Mouse (Mus musculus): Measurements from ENCODE around the gene Tmem82. TPM values are rescaled to one million over a fixed set of nuclear protein-coding genes. Genes with fewer than 3 reads are reported as not detected.

The Tmem82 gene
- polyA plus RNA-seq, 1 experiment from 2014 or later: not detected

- H3K4me1 ChIP-seq (replicated peaks; ENCODE audit: control insufficient read depth, insufficient read depth, low read length): no peaks in the 10 kb centered on the region
- no peak overlapping the region for H3K4me2 ChIP-seq (replicated peaks)
- WGBS: 98% methylated on average over 11 of the region's 11 CpGs
- no peak overlapping the region for H3K27ac ChIP-seq
- no peak overlapping the region for H3K4me3 ChIP-seq (replicated peaks; ENCODE audit: low read length)
- ATAC-seq (ENCODE audit: low FRiP score): no peak
- no peak overlapping the region for H3K9ac ChIP-seq
- H3K27me3 ChIP-seq (ENCODE audit: control insufficient read depth, insufficient read depth, low read length): no peaks in the 10 kb centered on the region
- H3K9me3 ChIP-seq (ENCODE audit: control insufficient read depth, low read length): no peaks in the 10 kb centered on the region
- DNase-seq (ENCODE audit: low spot score): no peak
- H3K36me3 ChIP-seq (replicated peaks; ENCODE audit: control insufficient read depth, insufficient read depth): peaks cover 93% of the 10 kb centered on the region
These were observed 11.6 kb upstream of the Tmem82 start for GRCm38 (mm10) chr4:141630021-141630420.

DNA sequence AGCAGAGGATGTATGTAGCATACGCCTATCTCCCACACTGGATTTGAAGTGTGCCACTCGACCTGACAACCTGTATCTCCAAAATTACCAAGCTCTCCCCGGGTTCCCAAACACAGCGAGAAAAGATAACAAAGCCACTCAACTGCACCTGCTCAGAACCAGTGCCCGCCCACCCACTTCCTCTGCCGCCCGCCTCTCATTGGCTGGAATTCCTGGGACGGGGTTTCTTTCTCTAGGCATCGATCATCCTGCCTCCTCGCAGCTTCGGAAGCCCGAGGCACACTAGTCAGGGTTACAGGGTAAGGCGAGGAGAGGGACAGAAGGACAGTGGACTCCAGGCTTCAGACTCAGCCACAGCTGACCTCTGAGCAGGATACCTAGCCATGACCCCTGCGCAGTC is 10.2 kb upstream of the Tmem82 start:
- no peak overlapping the region for H3K27ac ChIP-seq
- H3K4me2 ChIP-seq (replicated peaks): no peak overlapping the region
- no peaks in the 10 kb centered on the region for H3K27me3 ChIP-seq (ENCODE audit: control insufficient read depth, insufficient read depth, low read length)
- no peak for ATAC-seq (ENCODE audit: low FRiP score)
- no peak overlapping the region for H3K4me3 ChIP-seq (replicated peaks; ENCODE audit: low read length)
- WGBS: 82% methylated on average over 14 of the region's 14 CpGs
- H3K9ac ChIP-seq: no peak overlapping the region
- peaks cover 85% of the 10 kb centered on the region for H3K36me3 ChIP-seq (replicated peaks; ENCODE audit: control insufficient read depth, insufficient read depth)
- no peak for DNase-seq (ENCODE audit: low spot score)
- H3K4me1 ChIP-seq (replicated peaks; ENCODE audit: control insufficient read depth, insufficient read depth, low read length): no peaks in the 10 kb centered on the region
- H3K9me3 ChIP-seq (ENCODE audit: control insufficient read depth, low read length): no peaks in the 10 kb centered on the region

DNA sequence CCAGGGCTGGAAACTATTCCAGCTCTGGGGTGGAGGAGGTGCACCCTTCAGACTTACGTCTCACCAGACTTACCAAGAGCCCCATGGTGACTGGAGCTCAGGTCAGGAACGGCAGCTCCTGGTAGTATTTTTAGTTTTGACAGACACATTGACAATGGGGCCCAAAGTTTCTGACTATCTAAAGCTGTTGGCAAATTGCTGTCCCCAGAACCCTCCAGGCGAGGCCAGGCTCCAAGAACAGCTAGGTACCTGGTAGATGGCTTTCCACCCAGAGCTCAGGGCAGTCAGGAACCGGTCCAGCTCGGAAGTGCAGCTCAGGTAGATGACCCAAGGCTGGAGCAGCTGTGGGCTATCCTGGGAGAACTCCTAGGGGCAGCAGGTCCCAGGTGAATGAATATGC is 9.1 kb upstream of the Tmem82 start:
- H3K27ac ChIP-seq: no peak overlapping the region
- ATAC-seq (ENCODE audit: low FRiP score) (no peak), DNase-seq (ENCODE audit: low spot score) (no peak)
- WGBS: 91% methylated on average over 5 of the region's 5 CpGs
- H3K9ac ChIP-seq: no peak overlapping the region
- H3K4me1 ChIP-seq (replicated peaks; ENCODE audit: control insufficient read depth, insufficient read depth, low read length): no peaks in the 10 kb centered on the region
- H3K27me3 ChIP-seq (ENCODE audit: control insufficient read depth, insufficient read depth, low read length): no peaks in the 10 kb centered on the region
- no peak overlapping the region for H3K4me2 ChIP-seq (replicated peaks)
- H3K36me3 ChIP-seq (replicated peaks; ENCODE audit: control insufficient read depth, insufficient read depth): peaks cover 77% of the 10 kb centered on the region
- H3K4me3 ChIP-seq (replicated peaks; ENCODE audit: low read length): no peak overlapping the region
- no peaks in the 10 kb centered on the region for H3K9me3 ChIP-seq (ENCODE audit: control insufficient read depth, low read length)

- ATAC-seq (ENCODE audit: low FRiP score) (no peak), DNase-seq (ENCODE audit: low spot score) (no peak)
- H3K9ac ChIP-seq: no peak overlapping the region
- H3K27ac ChIP-seq: no peak overlapping the region
- no peaks in the 10 kb centered on the region for H3K9me3 ChIP-seq (ENCODE audit: control insufficient read depth, low read length)
- 91% methylated on average over 16 of the region's 16 CpGs for WGBS
- no peak overlapping the region for H3K4me2 ChIP-seq (replicated peaks)
- H3K4me3 ChIP-seq (replicated peaks; ENCODE audit: low read length): no peak overlapping the region
- peaks cover 61% of the 10 kb centered on the region for H3K36me3 ChIP-seq (replicated peaks; ENCODE audit: control insufficient read depth, insufficient read depth)
- H3K27me3 ChIP-seq (ENCODE audit: control insufficient read depth, insufficient read depth, low read length): no peaks in the 10 kb centered on the region
- H3K4me1 ChIP-seq (replicated peaks; ENCODE audit: control insufficient read depth, insufficient read depth, low read length): no peaks in the 10 kb centered on the region
These were observed 7.5 kb upstream of the Tmem82 start for GRCm38 (mm10) chr4:141625774-141626550.

DNA sequence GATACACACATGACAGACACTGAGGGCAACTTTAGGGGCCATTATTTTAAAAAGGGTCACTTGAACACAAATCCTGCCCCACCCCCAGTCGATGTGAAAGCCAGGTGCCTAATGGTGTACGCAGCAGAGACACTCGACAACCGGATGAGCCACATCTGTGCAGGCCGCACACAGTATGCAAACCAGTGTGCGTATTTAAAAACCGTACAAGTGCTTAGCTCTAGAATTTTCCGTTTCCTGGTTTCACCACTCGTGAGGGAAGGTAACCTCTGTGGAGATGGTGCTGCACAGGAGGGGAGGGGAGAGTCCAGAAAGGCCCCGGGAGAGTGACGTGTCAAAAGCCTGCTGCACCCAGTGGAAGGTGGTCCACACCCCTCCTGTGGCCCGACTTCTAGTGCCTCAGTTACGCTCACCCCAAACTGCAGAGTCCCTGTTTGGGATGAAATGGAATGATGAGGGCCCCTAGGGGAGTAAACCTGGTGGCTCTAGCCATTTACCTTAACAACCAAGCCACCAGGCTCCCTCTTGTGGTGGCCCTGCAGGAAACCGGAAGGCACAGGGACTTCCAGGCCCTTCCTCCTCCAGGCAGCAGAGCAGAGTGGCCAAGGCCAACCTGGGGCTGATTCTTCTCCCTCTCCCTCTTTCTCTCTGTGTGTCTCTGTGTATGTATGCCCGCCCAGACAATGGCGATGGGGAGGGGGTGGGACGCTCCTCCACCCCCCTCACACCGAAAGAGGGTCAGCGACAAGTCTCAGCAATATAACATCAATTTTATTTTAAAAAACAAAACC is 6.7 kb upstream of the Tmem82 start:
- no peaks in the 10 kb centered on the region for H3K4me1 ChIP-seq (replicated peaks; ENCODE audit: control insufficient read depth, insufficient read depth, low read length)
- no peak overlapping the region for H3K4me3 ChIP-seq (replicated peaks; ENCODE audit: low read length)

DNA sequence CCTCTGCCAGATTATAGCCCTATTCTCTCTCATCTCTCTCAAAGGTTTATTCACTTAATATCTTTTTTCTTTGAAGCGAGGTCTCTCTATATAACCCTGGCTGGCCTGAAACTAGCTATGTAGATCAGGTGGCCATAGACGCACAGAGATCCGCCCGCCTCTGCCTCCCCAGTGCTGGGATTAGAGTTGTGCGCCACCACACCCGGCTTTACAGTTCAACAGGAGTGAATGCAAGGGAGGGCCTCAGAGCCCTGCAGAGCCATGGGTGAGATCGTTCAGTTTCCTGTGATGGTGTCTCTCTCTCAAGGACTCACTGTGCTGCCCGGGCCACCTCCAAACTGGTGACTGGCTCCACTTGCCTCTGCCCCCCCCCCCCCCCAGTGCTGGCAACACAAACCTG is 5.7 kb upstream of the Tmem82 start:
- DNase-seq (ENCODE audit: low spot score): no peak
- ATAC-seq (ENCODE audit: low FRiP score): no peak
- whole genome bisulfite sequencing: 91% methylated on average over 8 of the region's 8 CpGs

More for the DNA sequence above, 6.7 kb upstream of the Tmem82 start:
- DNase-seq (ENCODE audit: low spot score) (no peak), ATAC-seq (ENCODE audit: low FRiP score) (no peak)
- H3K27ac ChIP-seq: no peak overlapping the region
- no peak overlapping the region for H3K9ac ChIP-seq
- H3K36me3 ChIP-seq (replicated peaks; ENCODE audit: control insufficient read depth, insufficient read depth): peaks cover 53% of the 10 kb centered on the region
- H3K27me3 ChIP-seq (ENCODE audit: control insufficient read depth, insufficient read depth, low read length): no peaks in the 10 kb centered on the region
- no peak overlapping the region for H3K4me2 ChIP-seq (replicated peaks)
- WGBS: 78% methylated on average over 19 of the region's 19 CpGs
- no peaks in the 10 kb centered on the region for H3K9me3 ChIP-seq (ENCODE audit: control insufficient read depth, low read length)

DNA sequence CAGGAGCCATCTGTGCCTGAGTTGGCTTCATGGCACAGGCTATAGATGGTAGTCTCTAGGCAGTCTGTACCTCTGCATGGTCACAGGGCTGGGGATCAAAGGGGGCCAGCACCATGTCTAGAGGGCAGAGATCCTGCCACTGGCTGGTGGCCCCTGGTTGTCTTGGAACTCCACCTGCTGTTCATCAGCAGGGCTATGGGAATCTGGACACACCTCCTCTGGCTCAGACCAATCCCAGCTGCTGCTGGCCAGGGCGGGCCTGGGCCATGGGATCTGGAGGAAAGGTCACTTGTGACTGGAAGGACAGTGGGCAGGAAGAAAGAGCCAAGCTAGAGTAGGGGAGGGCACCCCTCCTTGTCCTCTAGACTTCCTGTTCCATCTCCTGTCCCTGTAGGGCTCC is 5.2 kb upstream of the Tmem82 start, which contains the start of gene Slc25a34:
Gene Slc25a34, minus strand, starts transcription at position 156 of the 400 bp plus-strand sequence.
- DNase-seq (ENCODE audit: low spot score) (no peak), ATAC-seq (ENCODE audit: low FRiP score) (no peak)
- H3K27ac ChIP-seq: no peak within 1 kb of the TSS
- no peak within 1 kb of the TSS for H3K4me2 ChIP-seq (replicated peaks)
- no peak within 1 kb of the TSS for H3K9ac ChIP-seq
- H3K27me3 ChIP-seq (ENCODE audit: control insufficient read depth, insufficient read depth, low read length): no peaks in the 10 kb centered on the region
- no peaks in the 10 kb centered on the region for H3K9me3 ChIP-seq (ENCODE audit: control insufficient read depth, low read length)
- 55% methylated on average over 1 of the region's 1 CpGs for WGBS
- H3K4me1 ChIP-seq (replicated peaks; ENCODE audit: control insufficient read depth, insufficient read depth, low read length): no peaks in the 10 kb centered on the region
- H3K4me3 ChIP-seq (replicated peaks; ENCODE audit: low read length): no peak within 1 kb of the TSS
- peaks cover 38% of the 10 kb centered on the region for H3K36me3 ChIP-seq (replicated peaks; ENCODE audit: control insufficient read depth, insufficient read depth)

More for the DNA sequence above, 5.7 kb upstream of the Tmem82 start:
- H3K9me3 ChIP-seq (ENCODE audit: control insufficient read depth, low read length): no peaks in the 10 kb centered on the region
- H3K4me2 ChIP-seq (replicated peaks): no peak overlapping the region
- no peak overlapping the region for H3K27ac ChIP-seq
- H3K9ac ChIP-seq: no peak overlapping the region
- H3K4me3 ChIP-seq (replicated peaks; ENCODE audit: low read length): no peak overlapping the region
- no peaks in the 10 kb centered on the region for H3K27me3 ChIP-seq (ENCODE audit: control insufficient read depth, insufficient read depth, low read length)
- peaks cover 43% of the 10 kb centered on the region for H3K36me3 ChIP-seq (replicated peaks; ENCODE audit: control insufficient read depth, insufficient read depth)
- no peaks in the 10 kb centered on the region for H3K4me1 ChIP-seq (replicated peaks; ENCODE audit: control insufficient read depth, insufficient read depth, low read length)

- Histone ChIP-seq H3K27me3 (ENCODE audit: control insufficient read depth, insufficient read depth, low read length) (peaks cover 2% of the 10 kb centered on the region; the same call in 1 of the 2 replicates), H3K4me1 (replicated peaks; ENCODE audit: control insufficient read depth, insufficient read depth, low read length) (peaks cover 2% of the 10 kb centered on the region), H3K4me3 (replicated peaks; ENCODE audit: low read length) (no peak overlapping the region), H3K9me3 (ENCODE audit: control insufficient read depth, low read length) (no peaks in the 10 kb centered on the region), H3K27ac (no peak overlapping the region), H3K4me2 (replicated peaks) (no peak overlapping the region), H3K36me3 (replicated peaks; ENCODE audit: control insufficient read depth, insufficient read depth) (peaks cover 32% of the 10 kb centered on the region), H3K9ac (no peak overlapping the region)
- no peak for DNase-seq (ENCODE audit: low spot score)
- no peak for ATAC-seq (ENCODE audit: low FRiP score)
- 87% methylated on average over 11 of the region's 11 CpGs for WGBS
These were observed 4.6 kb upstream of the Tmem82 start for GRCm38 (mm10) chr4:141623037-141623436.

DNA sequence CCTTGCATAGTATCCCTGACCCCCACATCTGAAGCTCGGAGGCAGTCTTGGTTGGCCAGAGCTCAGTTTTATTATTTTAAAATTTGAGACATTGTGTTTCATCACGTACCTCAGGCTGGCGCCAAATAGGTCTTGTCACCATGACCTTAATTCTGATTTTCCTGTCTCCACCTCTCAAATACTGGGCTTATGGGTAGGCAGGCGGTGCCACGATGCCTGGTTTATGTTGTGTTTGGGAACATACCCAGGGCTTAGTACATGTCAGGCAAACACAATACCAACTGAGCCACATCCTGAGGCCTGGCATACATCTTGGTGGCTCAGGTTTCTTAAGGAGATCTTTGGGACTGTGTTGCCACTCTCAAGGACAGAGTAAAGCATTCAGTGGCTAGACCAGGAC is 4.1 kb upstream of the Tmem82 start:
- no peak overlapping the region for H3K4me3 ChIP-seq (replicated peaks; ENCODE audit: low read length)
- no peak overlapping the region for H3K9ac ChIP-seq
- no peak overlapping the region for H3K27ac ChIP-seq
- no peaks in the 10 kb centered on the region for H3K9me3 ChIP-seq (ENCODE audit: control insufficient read depth, low read length)
- DNase-seq (ENCODE audit: low spot score) (no peak), ATAC-seq (ENCODE audit: low FRiP score) (no peak)
- peaks cover 7% of the 10 kb centered on the region for H3K4me1 ChIP-seq (replicated peaks; ENCODE audit: control insufficient read depth, insufficient read depth, low read length)
- no peak overlapping the region for H3K4me2 ChIP-seq (replicated peaks)
- peaks cover 27% of the 10 kb centered on the region for H3K36me3 ChIP-seq (replicated peaks; ENCODE audit: control insufficient read depth, insufficient read depth)
- WGBS: 85% methylated on average over 5 of the region's 5 CpGs
- peaks cover 7% of the 10 kb centered on the region for H3K27me3 ChIP-seq (ENCODE audit: control insufficient read depth, insufficient read depth, low read length)

Measured in hindbrain, embryonic 14.5 days (tissue).